Mouse (Mus musculus) ES-Bruce4 (cell line): ENCODE data around the gene Rab3a.

ENCODE experiments used
- CTCF ChIP-seq: IDR thresholded peaks from one replicate; pipeline ENCODE4 v1.8.1; 2011; ENCODE audit warnings: low read depth, low read length
- EP300 ChIP-seq: IDR thresholded peaks from 2 replicates; pipeline ENCODE4 v1.6.1; 2011; ENCODE audit warnings: low read depth, low read length; ENCODE audit not compliant: insufficient read depth

- TF ChIP-seq CTCF (no peak), EP300 (no peak)
Observed at GRCm38 (mm10) chr8:70765838-70766570, 11.5 kb downstream of the Rab3a start.
